Mouse (Mus musculus): Measurements from ENCODE around the gene Zscan10.

GRCm38 (mm10) chr17:23587253-23587652 is 13.4 kb upstream of the Zscan10 start:
- TF ChIP-seq CTCF (IDR thresholded peaks at IDR 0.05; ENCODE audit: control insufficient read depth, insufficient read depth, insufficient read length): no peak
- no peak for TF ChIP-seq MAX (IDR thresholded peaks at IDR 0.05)
- no peak for TF ChIP-seq MYOG (IDR thresholded peaks at IDR 0.05; ENCODE audit: control insufficient read depth, extremely low read depth, insufficient read length)

Measured in C2C12 (cell line).